Mouse (Mus musculus): ENCODE data around the gene Tfip11.

DNA sequence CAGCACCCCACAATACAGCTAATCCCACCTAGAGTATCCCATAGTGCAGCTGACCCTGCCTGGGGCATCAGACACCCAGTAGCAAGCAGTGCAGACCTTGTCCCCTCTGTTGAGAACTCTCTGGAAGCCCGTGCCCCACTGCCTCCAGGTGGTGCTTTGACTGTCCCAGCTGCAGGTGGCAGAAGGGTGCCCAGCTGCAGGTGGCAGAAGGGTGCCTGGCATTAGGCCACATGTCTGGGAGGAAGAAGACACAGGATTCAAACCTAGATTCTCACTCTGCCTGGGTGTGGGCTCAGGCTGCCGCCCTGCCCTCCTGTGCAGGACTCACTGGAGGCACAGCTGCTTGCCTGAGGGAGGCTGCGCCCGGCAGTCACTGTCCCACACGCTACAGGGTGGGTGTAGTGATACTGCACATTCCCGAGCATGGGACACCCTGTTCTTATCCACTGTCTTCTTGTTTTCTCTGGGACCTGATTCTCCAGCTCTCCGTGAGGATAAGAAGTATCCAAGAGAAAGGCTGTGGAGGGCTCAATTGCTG is 40.5 kb upstream of the Tfip11 start:
- TF ChIP-seq USF1 (IDR thresholded peaks at IDR 0.05; ENCODE audit: low read depth), result no peak
- no peak for TF ChIP-seq CTCF (IDR thresholded peaks at IDR 0.05; ENCODE audit: control insufficient read depth, insufficient read depth, insufficient read length)
- no peak for TF ChIP-seq MAX (IDR thresholded peaks at IDR 0.05)
- TF ChIP-seq MYOG (IDR thresholded peaks at IDR 0.05; ENCODE audit: control insufficient read depth, extremely low read depth, insufficient read length), result no peak
- no peak for TF ChIP-seq CEBPB (IDR thresholded peaks at IDR 0.05; ENCODE audit: low read depth)
